Mouse (Mus musculus): ENCODE results near the gene Mad2l2.

DNA sequence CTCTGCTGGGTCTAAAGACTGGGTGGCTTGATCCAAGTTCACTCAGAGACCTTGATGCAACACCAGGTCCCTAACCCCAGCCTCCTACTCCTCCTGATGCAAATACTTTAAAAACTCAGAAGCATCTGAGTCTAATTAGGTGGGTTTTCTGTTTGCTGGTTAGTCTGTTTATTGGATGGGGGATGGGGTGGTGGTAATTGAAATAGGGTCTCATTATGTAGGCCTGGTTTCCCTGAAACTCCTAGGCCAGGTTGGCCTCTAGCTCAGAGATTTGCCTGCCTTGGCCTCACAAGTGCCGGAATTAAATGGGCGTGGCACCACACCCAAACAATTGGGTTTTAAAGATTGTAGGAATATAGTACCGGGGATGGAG lies 7.5 kb upstream of the Mad2l2 start:
- TF ChIP-seq CTCF (conservative IDR thresholded peaks at IDR 0.05; ENCODE audit: low read length) (no peak), POU5F1 (IDR thresholded peaks at IDR 0.05; ENCODE audit: borderline replicate concordance, low read length) (no peak)
